Mouse (Mus musculus) layer of hippocampus, adult 6 months (tissue): ENCODE measurements around the gene Cntf. TPM values are rescaled to one million over a fixed set of nuclear protein-coding genes. Genes with fewer than 3 reads are reported as not detected.

ENCODE experiments used
- long read RNA-seq, 2 experiments: library from polyadenylated mRNA; unstranded; transcript quantifications; one replicate each; pipeline ENCODE4 v2.0.0; 2019 to 2020
- polyA plus RNA-seq: library from polyadenylated mRNA; unstranded; fragments of <200 nt; fragmentation: Nextera tagmentation; gene quantifications from 2 replicates; pipeline ENCODE4 v1.2.3, GENCODE M21; 2021

Gene Cntf
- polyA plus RNA-seq: 2.7 and 2.9 TPM in 2 replicates
- long read RNA-seq, experiment 1, partial matches to known transcripts: 1 of 1 reads
- long read RNA-seq, experiment 1, other reads (novel, unspliced or antisense): 0 of 1 reads
- long read RNA-seq, experiment 2, partial matches to known transcripts: 0 of 1 reads
- long read RNA-seq, experiment 2, other reads (novel, unspliced or antisense): 0 of 1 reads

DNA sequence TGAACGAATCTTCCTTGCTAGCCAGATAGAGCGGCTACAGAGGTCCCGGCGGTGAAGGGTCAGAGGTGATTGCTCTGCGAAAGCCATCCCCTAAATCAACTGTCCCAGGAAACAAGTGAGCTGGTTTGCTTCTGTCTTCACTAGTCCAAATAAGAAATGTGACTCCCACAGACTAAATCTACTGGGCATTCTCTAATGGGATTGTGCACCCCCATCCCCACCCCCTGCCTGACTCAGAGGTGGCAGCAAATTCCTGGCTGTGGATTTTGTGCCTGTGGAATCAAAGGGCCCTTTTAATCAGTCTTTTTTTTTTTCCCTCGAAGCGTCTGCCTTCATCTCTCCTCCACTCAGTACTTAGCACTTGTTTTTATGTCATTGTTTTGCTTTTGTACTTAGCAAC, at the start of gene Cntf:
TSS of gene Cntf (minus strand) at position 325 of the 400 bp plus-strand sequence.

DNA sequence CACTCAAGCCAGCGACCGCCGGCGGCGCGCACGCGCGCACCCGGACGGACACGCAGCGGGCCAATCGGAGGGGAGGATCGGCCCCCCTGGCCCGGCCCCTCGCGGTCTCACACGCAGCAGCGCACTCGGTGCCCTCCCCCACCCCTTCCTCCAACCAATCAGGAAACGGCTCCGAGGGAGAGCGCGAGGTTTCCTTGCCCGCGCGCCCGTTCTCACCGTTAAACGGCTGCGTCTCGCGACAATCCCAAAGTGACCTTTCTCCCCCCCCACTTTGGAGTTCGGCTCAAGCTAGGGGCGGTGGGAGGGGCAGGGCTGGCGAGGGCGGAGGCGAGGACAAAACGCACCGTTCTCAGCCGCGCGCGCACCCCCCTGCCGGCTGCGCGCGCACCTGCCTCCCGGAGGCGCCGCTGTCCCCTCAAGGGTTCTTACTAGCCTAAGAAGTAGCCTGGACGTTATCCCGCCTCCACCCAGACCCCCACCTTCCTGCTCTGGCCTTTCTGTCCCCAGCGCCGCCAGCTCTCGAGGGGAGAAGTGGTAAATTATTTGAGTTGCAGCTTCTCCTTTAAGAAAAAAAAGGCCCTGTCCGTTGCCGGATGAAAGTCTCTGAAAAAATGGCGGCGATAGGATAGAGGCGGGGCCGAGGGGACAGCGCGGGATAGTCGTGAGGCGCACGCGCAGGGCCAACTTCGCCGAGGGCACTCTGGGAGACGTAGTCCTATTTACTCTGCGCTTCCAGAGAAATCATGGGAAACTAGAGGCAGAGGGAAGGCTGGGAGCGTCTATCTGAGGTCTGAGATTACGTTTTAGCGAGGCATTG, 30.3 kb upstream of the Cntf start, which contains the start of the genes Zfp91 and Lpxn:
TSS of gene Zfp91 (minus strand) at position 616 of the 817 bp plus-strand sequence.
TSS of gene Lpxn (plus strand) at position 683 of the 817 bp plus-strand sequence.

Other genes with a start within 250 kb of the Cntf start
- gene Fam111a, start 219.9 kb downstream of the Cntf start, polyA plus RNA-seq: 0.53 and 0.55 TPM in 2 replicates
- gene Gm4952, start 165.7 kb downstream of the Cntf start, polyA plus RNA-seq: 0.18 TPM in 1 of 2 replicates, not detected in the other
- gene Glyat, start 132.3 kb downstream of the Cntf start, polyA plus RNA-seq: 0.06 and 0.19 TPM in 2 replicates
- not detected in 2 replicates for gene Olfr1442, start 95.2 kb downstream of the Cntf start, polyA plus RNA-seq
- not detected in 2 replicates for gene Olfr1443, start 87.5 kb downstream of the Cntf start, polyA plus RNA-seq
- gene Keg1, start 69.8 kb downstream of the Cntf start, polyA plus RNA-seq: not detected in 2 replicates
- 5.2 and 5.3 TPM in 2 replicates for gene Zfp91, start 30.5 kb upstream of the Cntf start, polyA plus RNA-seq
- gene Lpxn, start 30.6 kb upstream of the Cntf start, polyA plus RNA-seq: 2.1 and 2.2 TPM in 2 replicates
- not detected in 2 replicates for gene Gm5244, start 81.0 kb upstream of the Cntf start, polyA plus RNA-seq
- not detected in 2 replicates for gene Olfr1444, start 91.7 kb upstream of the Cntf start, polyA plus RNA-seq
- not detected in 2 replicates for gene Olfr1445, start 118.2 kb upstream of the Cntf start, polyA plus RNA-seq
- gene Olfr1446, start 127.9 kb upstream of the Cntf start, polyA plus RNA-seq: not detected in 2 replicates
- gene Olfr1447, start 138.1 kb upstream of the Cntf start, polyA plus RNA-seq: not detected in 2 replicates
- not detected in 2 replicates for gene Olfr1448, start 158.8 kb upstream of the Cntf start, polyA plus RNA-seq
- not detected in 2 replicates for gene Olfr1449, start 165.2 kb upstream of the Cntf start, polyA plus RNA-seq
- gene Olfr1450, start 184.6 kb upstream of the Cntf start, polyA plus RNA-seq: not detected in 2 replicates
- gene Olfr1451, start 229.4 kb upstream of the Cntf start, polyA plus RNA-seq: not detected in 2 replicates